28 mouse cellular contexts compared by ENCODE assay signal in the genomic region with DNA sequence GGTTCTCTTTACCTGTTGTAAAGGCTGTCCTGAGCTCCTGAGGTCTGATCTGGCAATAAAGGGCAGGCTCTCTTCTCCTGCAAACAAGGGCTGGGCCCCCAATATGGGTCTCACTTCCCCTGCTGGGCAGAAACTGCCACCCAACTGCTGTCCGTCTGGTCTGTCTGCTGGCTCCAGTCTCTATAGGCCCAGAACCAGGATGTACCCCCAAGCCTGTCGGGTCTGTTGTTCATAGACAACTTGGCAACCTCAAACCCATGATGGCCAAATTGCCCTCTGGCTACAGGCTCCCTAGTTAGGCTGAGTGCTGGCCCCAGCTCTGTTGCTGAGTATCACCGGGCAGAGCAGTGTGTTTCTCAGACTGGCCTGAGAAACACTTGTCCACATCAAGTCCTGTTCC. TPM values are rescaled to one million over a fixed set of nuclear protein-coding genes. Genes with fewer than 3 reads are reported as not detected.
DNase-seq lines count a peak whose midpoint lies in the region; ATAC-seq lines count a peak whose summit lies in the region.
"Had no signal": no experiment of that assay in that cellular context is flagged by ENCODE, and none has a peak within 500 bp of the region (broad histone marks: within the 10 kb centered on the region; RNA-seq: fewer than 3 reads in every experiment).

No protein-coding gene starts in this region.

- peaks cover 65% of the 10 kb centered on the region for H3K4me1 ChIP-seq in forebrain, embryonic 16.5 days (replicated peaks; ENCODE audit: control insufficient read depth, insufficient read depth, low read length)
- peaks cover 8% of the 10 kb centered on the region; the same call in 1 of the 2 replicates for H3K4me1 ChIP-seq in forebrain, embryonic 11.5 days (replicated peaks; ENCODE audit: control insufficient read depth, insufficient read depth, low read length)
- H3K4me1 ChIP-seq in limb, embryonic 11.5 days (ENCODE audit: control insufficient read depth, insufficient read depth, low read length) = peaks cover 48% of the 10 kb centered on the region
- H3K4me1 ChIP-seq in kidney, embryonic 16.5 days (ENCODE audit: insufficient read depth, low read length) = peaks cover 41% of the 10 kb centered on the region

- 70% methylated on average over 3 of the region's 3 CpGs for WGBS in forebrain, embryonic 16.5 days
- WGBS in forebrain, embryonic 11.5 days = 84% methylated on average over 3 of the region's 3 CpGs
- 79% methylated on average over 3 of the region's 3 CpGs for WGBS in limb, embryonic 11.5 days
- 87% methylated on average over 3 of the region's 3 CpGs for WGBS in kidney, embryonic 16.5 days

- DNase-seq in cerebellum, adult 11-12 months = peak; percentile 33
- DNase-seq in cerebellum, postnatal 4 days (ENCODE audit: low spot score in 2 of 2) = no peak
- no peak for DNase-seq in forebrain, embryonic 11.5 days (ENCODE audit: low spot score)
- peak; percentile 25 for DNase-seq in cerebellum, adult 9-11 months
- DNase-seq in limb, embryonic 11.5 days (ENCODE audit: low spot score) = no peak
- DNase-seq: adrenal gland, adult 8-10 months; embryo, embryonic 11 days; heart, postnatal 10 days; kidney, adult 8-10 months; kidney, postnatal 10 days; layer of hippocampus, postnatal 36 days; lung, postnatal 36 days; right cerebral cortex, adult 18-20 months; spleen, adult 18-20 months; thymus, postnatal 25 days had no signal

- H3K27me3 ChIP-seq in forebrain, embryonic 16.5 days (replicated peaks; ENCODE audit: control insufficient read depth, insufficient read depth, low read length) = no peaks in the 10 kb centered on the region
- H3K27me3 ChIP-seq in forebrain, embryonic 11.5 days (ENCODE audit: control insufficient read depth, insufficient read depth, low read length) = no peaks in the 10 kb centered on the region
- no peaks in the 10 kb centered on the region for H3K27me3 ChIP-seq in limb, embryonic 11.5 days (ENCODE audit: control insufficient read depth, insufficient read depth, low read length)
- no peaks in the 10 kb centered on the region for H3K27me3 ChIP-seq in kidney, embryonic 16.5 days (ENCODE audit: insufficient read depth, low read length)
- H3K27me3 ChIP-seq: embryonic facial prominence, embryonic 13.5 days; forebrain, embryonic 12.5 days; hindbrain, embryonic 15.5 days; lung, embryonic 15.5 days; neural tube, embryonic 12.5 days had no signal

- no peaks in the 10 kb centered on the region for H3K36me3 ChIP-seq in forebrain, embryonic 16.5 days (ENCODE audit: control insufficient read depth, insufficient read depth)
- no peaks in the 10 kb centered on the region for H3K36me3 ChIP-seq in forebrain, embryonic 11.5 days (ENCODE audit: control insufficient read depth, insufficient read depth, low read length)
- no peaks in the 10 kb centered on the region for H3K36me3 ChIP-seq in limb, embryonic 11.5 days (ENCODE audit: control insufficient read depth, insufficient read depth, low read length)
- H3K36me3 ChIP-seq in kidney, embryonic 16.5 days (ENCODE audit: insufficient read depth, low read length) = no peaks in the 10 kb centered on the region
- H3K36me3 ChIP-seq: embryonic facial prominence, embryonic 13.5 days; forebrain, embryonic 12.5 days; G1E; hindbrain, embryonic 15.5 days; limb, embryonic 13.5 days; lung, embryonic 15.5 days; neural tube, embryonic 12.5 days had no signal

- peak overlapping the region; percentile 67 for H3K27ac ChIP-seq in forebrain, embryonic 16.5 days (ENCODE audit: low read length)
- no peak overlapping the region for H3K27ac ChIP-seq in forebrain, embryonic 11.5 days (ENCODE audit: low read depth, low read length)
- 0 out of 2 replicates have a peak overlapping the region, but pooled peaks have one; percentile 36 for H3K27ac ChIP-seq in limb, embryonic 11.5 days (replicated peaks; ENCODE audit: low read depth, low read length)
- no peak overlapping the region for H3K27ac ChIP-seq in kidney, embryonic 16.5 days (ENCODE audit: low read length)
- H3K27ac ChIP-seq: embryonic facial prominence, embryonic 13.5 days; forebrain, embryonic 12.5 days; heart, embryonic 13.5 days; hindbrain, embryonic 15.5 days; limb, embryonic 13.5 days; lung, embryonic 15.5 days; neural tube, embryonic 12.5 days had no signal

- no peak overlapping the region for H3K9ac ChIP-seq in forebrain, embryonic 16.5 days (replicated peaks; ENCODE audit: low read depth, low read length)
- H3K9ac ChIP-seq in forebrain, embryonic 11.5 days (ENCODE audit: low read length) = no peak overlapping the region
- H3K9ac ChIP-seq in limb, embryonic 11.5 days (ENCODE audit: low read length) = no peak overlapping the region
- no peak overlapping the region for H3K9ac ChIP-seq in kidney, embryonic 16.5 days (replicated peaks; ENCODE audit: low read length)
- H3K9ac ChIP-seq: embryonic facial prominence, embryonic 13.5 days; forebrain, embryonic 12.5 days; heart, embryonic 13.5 days; hindbrain, embryonic 15.5 days; limb, embryonic 13.5 days; lung, embryonic 15.5 days; neural tube, embryonic 12.5 days had no signal

- no peak overlapping the region for H3K4me3 ChIP-seq in forebrain, embryonic 16.5 days (replicated peaks; ENCODE audit: low read length)
- H3K4me3 ChIP-seq in forebrain, embryonic 11.5 days (ENCODE audit: low read depth, low read length) = no peak overlapping the region
- H3K4me3 ChIP-seq in limb, embryonic 11.5 days (ENCODE audit: low read depth, low read length) = no peak overlapping the region
- no peak overlapping the region for H3K4me3 ChIP-seq in kidney, embryonic 16.5 days (ENCODE audit: low read length)
- H3K4me3 ChIP-seq: embryonic facial prominence, embryonic 13.5 days; forebrain, embryonic 12.5 days; heart, embryonic 13.5 days; hindbrain, embryonic 15.5 days; limb, embryonic 13.5 days; lung, embryonic 15.5 days; myocyte; neural tube, embryonic 12.5 days had no signal

- peak; percentile 23; the same call in 1 of the 2 replicates for ATAC-seq in forebrain, embryonic 16.5 days
- ATAC-seq in forebrain, embryonic 11.5 days (replicated peaks; ENCODE audit: low FRiP score) = no peak
- no peak for ATAC-seq in limb, embryonic 11.5 days (ENCODE audit: insufficient number of reproducible peaks, low FRiP score, low TSS enrichment, low read depth)
- ATAC-seq in kidney, embryonic 16.5 days (ENCODE audit: low FRiP score, low TSS enrichment) = no peak

- no peak overlapping the region for H3K4me2 ChIP-seq in forebrain, embryonic 16.5 days (ENCODE audit: low read length)
- no peak overlapping the region for H3K4me2 ChIP-seq in forebrain, embryonic 11.5 days (ENCODE audit: low read depth, low read length, severe bottlenecking)
- H3K4me2 ChIP-seq in limb, embryonic 11.5 days (ENCODE audit: low read depth, severe bottlenecking) = no peak overlapping the region
- no peak overlapping the region for H3K4me2 ChIP-seq in kidney, embryonic 16.5 days (replicated peaks; ENCODE audit: low read depth, low read length)
- H3K4me2 ChIP-seq: embryonic facial prominence, embryonic 13.5 days; forebrain, embryonic 12.5 days; heart, embryonic 13.5 days; hindbrain, embryonic 15.5 days; limb, embryonic 13.5 days; liver, embryonic 11.5 days; lung, embryonic 15.5 days; midbrain, embryonic 11.5 days; neural tube, embryonic 12.5 days had no signal

- H3K9me3 ChIP-seq in forebrain, embryonic 16.5 days (ENCODE audit: control insufficient read depth, low read length) = no peaks in the 10 kb centered on the region
- no peaks in the 10 kb centered on the region for H3K9me3 ChIP-seq in forebrain, embryonic 11.5 days (ENCODE audit: control insufficient read depth, low read length)
- H3K9me3 ChIP-seq in limb, embryonic 11.5 days (ENCODE audit: control insufficient read depth, low read length) = no peaks in the 10 kb centered on the region
- no peaks in the 10 kb centered on the region for H3K9me3 ChIP-seq in kidney, embryonic 16.5 days (ENCODE audit: low read length)
- H3K9me3 ChIP-seq: embryonic facial prominence, embryonic 13.5 days; forebrain, embryonic 12.5 days; G1E; heart, embryonic 13.5 days; hindbrain, embryonic 15.5 days; limb, embryonic 13.5 days; lung, embryonic 15.5 days; neural tube, embryonic 12.5 days had no signal

RNA-seq across cellular contexts. Expression of gene Slc25a51, which starts 23.2 kb away (rescaled TPM):
- polyA plus RNA-seq in forebrain, embryonic 16.5 days (2015; fragmentation: Nextera tagmentation; extraction: Ambion mirVana) = 84.5 and 84.7 TPM in 2 replicates
- 79.4 and 87.0 TPM in 2 replicates for polyA plus RNA-seq in forebrain, embryonic 11.5 days (2014; fragmentation: Nextera tagmentation; extraction: Ambion mirVana)
- 72.8 and 73.3 TPM in 2 replicates for polyA plus RNA-seq in limb, embryonic 11.5 days (2014; fragmentation: Nextera tagmentation; extraction: Ambion mirVana)
- polyA plus RNA-seq in kidney, embryonic 16.5 days (2015; fragmentation: Nextera tagmentation; extraction: Ambion mirVana) = 70.6 and 81.9 TPM in 2 replicates

Comparison
In these comparisons a context has a peak if more than half of its experiments do, and no peak if none do; other contexts are left out.
1. DNase-seq: peak in cerebellum, adult 11-12 months (single experiment) and cerebellum, adult 9-11 months (single experiment); none in cerebellum, postnatal 4 days (0 of 2), forebrain, embryonic 11.5 days (single experiment) and limb, embryonic 11.5 days (single experiment).
2. H3K27ac ChIP-seq: peak in forebrain, embryonic 16.5 days (single experiment) and limb, embryonic 11.5 days (single experiment); none in forebrain, embryonic 11.5 days (single experiment) and kidney, embryonic 16.5 days (single experiment).